Mouse (Mus musculus): ENCODE data around the gene Rin1. TPM values are rescaled to one million over a fixed set of nuclear protein-coding genes. Genes with fewer than 3 reads are reported as not detected.

The Rin1 gene
- total and polyA plus RNA-seq, 3 experiments: 0.13 to 0.89 (median 0.47) TPM

GRCm38 (mm10) chr19:5045531-5045930, 4.8 kb upstream of the Rin1 start:
- peaks cover 11% of the 10 kb centered on the region for H3K79me2 ChIP-seq (replicated peaks; ENCODE audit: control insufficient read depth, extremely low read depth, insufficient read depth, poor library complexity, severe bottlenecking)
- H3K4me3 ChIP-seq (replicated peaks in 1 of 3; ENCODE audit: low read depth in 2 of 3, low read length in 2 of 3, poor library complexity in 1 of 3): no peak overlapping the region
- in situ Hi-C loops (cut with MboI; ENCODE audit: low pct_ligation_motif_present, low pct_unique_long_range_greater_than_20kb, low sequenced_read_pairs) (no loop called here), dilution Hi-C loops (cut with MboI; ENCODE audit: extremely low pct_ligation_motif_present, extremely low pct_unique_long_range_greater_than_20kb, low sequenced_read_pairs) (no loop called here)
- DNase-seq (ENCODE audit: extremely low read depth): no peak
- TF ChIP-seq POLR2A (IDR thresholded peaks at IDR 0.05; ENCODE audit: low read depth, low read length) (no peak), RAD21 (IDR thresholded peaks at IDR 0.05; ENCODE audit: low read depth, low read length) (no peak), CHD1 (IDR thresholded peaks at IDR 0.05; ENCODE audit: low read depth, low read length) (no peak), USF2 (conservative IDR thresholded peaks at IDR 0.05; ENCODE audit: low read depth, low read length) (no peak), PAX5 (IDR thresholded peaks at IDR 0.05; ENCODE audit: low read length) (no peak), CTCF (conservative IDR thresholded peaks at IDR 0.05 in 1 of 2, IDR thresholded peaks at IDR 0.05 in 1 of 2; ENCODE audit: low read depth in 2 of 2, low read length in 2 of 2) (no peak), GABPA (IDR thresholded peaks at IDR 0.05; ENCODE audit: insufficient replicate concordance, low read depth, low read length) (no peak), POLR2AphosphoS2 (IDR thresholded peaks at IDR 0.05; ENCODE audit: low read depth, low read length) (no peak), JUND (conservative IDR thresholded peaks at IDR 0.05; ENCODE audit: low read depth, low read length) (no peak), HCFC1 (IDR thresholded peaks at IDR 0.05; ENCODE audit: low read depth, low read length) (no peak), MEF2A (IDR thresholded peaks at IDR 0.05; ENCODE audit: borderline replicate concordance, low read depth, low read length) (no peak), MAZ (IDR thresholded peaks at IDR 0.05; ENCODE audit: low read depth, low read length) (no peak), ZKSCAN1 (IDR thresholded peaks at IDR 0.05; ENCODE audit: borderline replicate concordance, low read depth, low read length) (no peak), E2F4 (IDR thresholded peaks at IDR 0.05; ENCODE audit: insufficient replicate concordance, low read depth, low read length) (no peak), ZC3H11A (IDR thresholded peaks at IDR 0.05; ENCODE audit: low read depth, low read length) (no peak), USF1 (IDR thresholded peaks at IDR 0.05; ENCODE audit: low read depth, low read length) (no peak)
- H3K9me3 ChIP-seq (replicated peaks; ENCODE audit: low read length): no peaks in the 10 kb centered on the region
- no peak overlapping the region for H3K27ac ChIP-seq (ENCODE audit: insufficient read depth, low read depth)
- H3K9ac ChIP-seq (ENCODE audit: insufficient read depth, low read depth): no peak overlapping the region
- H3K4me1 ChIP-seq (ENCODE audit: control insufficient read depth in 1 of 2, insufficient read depth in 2 of 2): peaks cover 12 to 27% of the 10 kb centered on the region in 2 experiments
- H3K36me3 ChIP-seq (replicated peaks in 1 of 2; ENCODE audit: control insufficient read depth in 1 of 2, insufficient read depth in 1 of 2, low read length in 1 of 2): peaks cover 45 to 74% of the 10 kb centered on the region in 2 experiments
- no peaks in the 10 kb centered on the region for H3K27me3 ChIP-seq (replicated peaks)
- no peak overlapping the region for H3K4me2 ChIP-seq (ENCODE audit: insufficient read depth, low read depth, poor library complexity, severe bottlenecking)

DNA sequence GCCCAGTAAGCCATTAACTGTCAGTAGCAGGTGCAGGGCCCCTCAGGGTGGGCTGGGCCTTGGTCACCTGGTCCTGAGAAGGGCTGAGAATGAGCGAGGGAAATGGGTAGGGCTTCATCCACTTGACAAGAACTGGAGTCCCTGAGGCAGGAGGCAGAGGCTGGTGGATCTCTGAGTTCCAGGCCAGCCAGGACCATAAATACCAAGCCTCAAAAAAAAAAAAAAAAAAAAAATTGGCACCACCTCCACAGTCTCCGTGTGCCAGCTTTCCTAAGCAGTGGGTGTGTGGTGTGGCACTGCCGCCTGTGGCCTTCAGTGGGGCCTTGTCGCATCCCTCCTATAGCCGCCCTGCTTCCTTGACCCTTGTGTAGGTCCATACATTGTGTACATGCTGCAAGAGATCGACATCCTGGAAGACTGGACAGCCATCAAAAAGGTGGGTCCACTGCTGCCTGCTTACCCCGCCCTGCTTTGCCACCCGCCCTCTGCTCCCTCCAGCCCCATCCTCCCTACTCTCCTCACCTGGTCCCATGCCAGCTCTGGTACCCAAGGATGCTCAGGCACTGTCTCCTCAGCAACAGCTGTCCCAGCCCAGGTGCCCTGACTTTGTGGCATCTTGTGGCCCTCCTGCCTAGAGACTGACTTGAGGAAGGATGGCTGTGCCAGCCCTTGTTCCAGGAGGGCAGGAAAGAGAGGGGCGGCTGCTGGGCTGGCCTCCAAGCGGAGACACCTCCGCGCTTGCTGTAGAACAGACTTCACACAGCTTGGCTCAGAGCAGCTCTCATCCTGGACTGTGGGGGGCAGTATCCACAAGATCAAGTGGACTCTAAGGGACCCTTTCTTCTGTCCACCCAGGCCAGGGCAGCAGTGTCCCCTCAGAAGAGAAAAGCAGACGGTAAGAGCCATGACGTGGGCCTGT, 1.9 kb upstream of the Rin1 start:
- Histone ChIP-seq H3K4me2 (ENCODE audit: insufficient read depth, low read depth, poor library complexity, severe bottlenecking) (no peak overlapping the region), H3K4me3 (replicated peaks in 1 of 3; ENCODE audit: low read depth in 2 of 3, low read length in 2 of 3, poor library complexity in 1 of 3) (no peak overlapping the region), H3K9me3 (replicated peaks; ENCODE audit: low read length) (no peaks in the 10 kb centered on the region), H3K4me1 (ENCODE audit: control insufficient read depth in 1 of 2, insufficient read depth in 2 of 2) (peaks cover 9 to 13% of the 10 kb centered on the region in 2 experiments), H3K27ac (ENCODE audit: insufficient read depth, low read depth) (no peak overlapping the region), H3K79me2 (replicated peaks; ENCODE audit: control insufficient read depth, extremely low read depth, insufficient read depth, poor library complexity, severe bottlenecking) (no peaks in the 10 kb centered on the region), H3K36me3 (replicated peaks in 1 of 2; ENCODE audit: control insufficient read depth in 1 of 2, insufficient read depth in 1 of 2, low read length in 1 of 2) (peaks cover 42 to 91% of the 10 kb centered on the region in 2 experiments), H3K27me3 (replicated peaks) (no peaks in the 10 kb centered on the region), H3K9ac (ENCODE audit: insufficient read depth, low read depth) (no peak overlapping the region)
- TF ChIP-seq NELFE (IDR thresholded peaks at IDR 0.05; ENCODE audit: low read depth, low read length): no peak
- TF ChIP-seq MAFK (IDR thresholded peaks at IDR 0.05; ENCODE audit: insufficient replicate concordance, low read length): no peak
- no peak for TF ChIP-seq TCF12 (IDR thresholded peaks at IDR 0.05; ENCODE audit: low read depth, low read length)
- no peak for TF ChIP-seq POLR2AphosphoS2 (IDR thresholded peaks at IDR 0.05; ENCODE audit: low read depth, low read length)
- TF ChIP-seq SMC3 (IDR thresholded peaks at IDR 0.05; ENCODE audit: low read depth, low read length): no peak
- TF ChIP-seq USF2 (conservative IDR thresholded peaks at IDR 0.05; ENCODE audit: low read depth, low read length): no peak
- TF ChIP-seq ZNF384 (IDR thresholded peaks at IDR 0.05; ENCODE audit: low read depth, low read length): no peak
- TF ChIP-seq IRF4 (IDR thresholded peaks at IDR 0.05; ENCODE audit: low read depth, low read length): no peak
- dilution Hi-C loops (cut with MboI; ENCODE audit: extremely low pct_ligation_motif_present, extremely low pct_unique_long_range_greater_than_20kb, low sequenced_read_pairs): no loop called here
- in situ Hi-C loops (cut with MboI; ENCODE audit: low pct_ligation_motif_present, low pct_unique_long_range_greater_than_20kb, low sequenced_read_pairs): no loop called here
- no peak for DNase-seq (ENCODE audit: extremely low read depth)

All from CH12.LX (cell line).